Mouse (Mus musculus): ENCODE measurements around the gene Comt.

DNA sequence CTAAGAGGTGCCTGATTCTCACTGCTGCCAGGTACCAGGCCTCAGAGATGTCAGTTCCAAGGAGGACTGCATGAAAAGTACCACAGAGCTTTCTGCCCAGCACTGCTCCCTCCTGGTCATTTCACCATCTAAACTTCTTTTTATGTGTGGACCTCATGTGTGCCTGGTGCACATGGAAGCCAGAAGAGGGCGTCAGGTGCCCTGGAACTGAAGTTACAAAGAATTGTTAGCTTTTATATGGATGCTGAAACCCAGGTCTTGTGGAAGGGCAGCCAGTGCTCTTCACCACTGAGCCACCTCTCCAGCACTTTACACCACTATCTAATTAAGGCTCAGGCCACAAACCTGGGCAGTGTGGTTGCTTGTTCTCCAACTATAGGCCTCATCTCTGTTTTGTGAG is 44.2 kb upstream of the Comt start:
- TF ChIP-seq POLR2A (IDR thresholded peaks at IDR 0.05; ENCODE audit: borderline replicate concordance, control insufficient read depth, low read depth, low read length): no peak
- no peak for TF ChIP-seq CTCF (IDR thresholded peaks at IDR 0.05; ENCODE audit: control insufficient read depth, insufficient read depth, low read length)

Measured in bone marrow, adult 2 months (tissue).